Mouse (Mus musculus) heart, embryonic 10.5 days (tissue): ENCODE results near the gene Olfr1425. TPM values are rescaled to one million over a fixed set of nuclear protein-coding genes. Genes with fewer than 3 reads are reported as not detected.
"Not testable (repeated sequence)": the region's sequence is repeated elsewhere in the genome, so short reads cannot be mapped to it uniquely, and the experiment has no call there.

Experiments
- DNase-seq: peaks from one replicate; pipeline ENCODE4 v3.0.0-alpha.2; 2017; ENCODE audit warnings: low spot score
- H3K27ac ChIP-seq: fragments of 300-500 bp; sonication (generic); 2 replicates; pipeline ENCODE4 v1.5.1; 2016; ENCODE audit warnings: mild to moderate bottlenecking
- H3K27me3 ChIP-seq: fragments of 300-500 bp; sonication (generic); 2 replicates; pipeline ENCODE4 v1.6.1; 2016; ENCODE audit warnings: mild to moderate bottlenecking; ENCODE audit not compliant: poor library complexity, insufficient read depth, severe bottlenecking
- H3K36me3 ChIP-seq: fragments of 300-500 bp; sonication (generic); 2 replicates; pipeline ENCODE4 v1.6.1; 2016; ENCODE audit warnings: mild to moderate bottlenecking, moderate library complexity
- H3K4me1 ChIP-seq: fragments of 300-500 bp; sonication (generic); 2 replicates; pipeline ENCODE4 v1.6.1; 2016; ENCODE audit warnings: mild to moderate bottlenecking
- H3K4me3 ChIP-seq: fragments of 300-500 bp; sonication (generic); 2 replicates; pipeline ENCODE4 v1.5.1; 2016; ENCODE audit warnings: mild to moderate bottlenecking, moderate library complexity
- H3K9me3 ChIP-seq: fragments of 300-500 bp; sonication (generic); 2 replicates; pipeline ENCODE4 v1.6.1; 2016; ENCODE audit warnings: mild to moderate bottlenecking, moderate library complexity
- WGBS: fragments of 180-500 bp; shearing (Covaris S2); methylation state at CpG from one replicate; pipeline ENCODE4 v1.1.7; 2016; 5-methylcytosine and 5-hydroxymethylcytosine counted together
- polyA plus RNA-seq: library from polyadenylated mRNA; unstranded; fragments of >200 nt; fragmentation: Nextera tagmentation; extraction: Ambion mirVana; gene quantifications from 2 replicates; pipeline ENCODE4 v1.2.1, GENCODE M21; 2016

Olfr1425 gene
- not detected in 2 replicates for polyA plus RNA-seq

DNA sequence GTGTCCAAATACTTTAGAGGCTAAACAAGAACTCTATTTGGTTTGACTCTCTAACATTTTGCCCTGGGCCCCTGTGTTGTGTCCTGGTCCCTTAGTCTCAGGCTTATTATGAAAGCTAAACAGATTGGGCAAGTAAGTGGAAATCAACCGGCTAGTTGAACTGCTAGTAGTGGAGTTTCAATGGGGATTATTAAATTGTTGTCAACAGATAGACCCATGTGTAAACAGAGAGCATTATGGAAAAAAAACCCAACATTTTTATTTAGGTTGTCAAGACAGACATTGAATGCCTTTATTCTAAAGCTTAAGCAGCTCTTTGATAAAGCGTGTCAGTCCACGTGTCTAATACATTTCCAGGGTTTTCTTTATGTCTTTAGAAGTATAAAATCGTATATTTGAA, at the start of gene Olfr1425:
Gene Olfr1425, minus strand, starts transcription at position 101 of the 400 bp plus-strand sequence.
- not testable (repeated sequence) for H3K4me1 ChIP-seq, H3K36me3 ChIP-seq, DNase-seq, H3K4me3 ChIP-seq, H3K9me3 ChIP-seq, H3K27ac ChIP-seq, H3K27me3 ChIP-seq
- 79% methylated on average over 4 of the region's 4 CpGs for WGBS

DNA sequence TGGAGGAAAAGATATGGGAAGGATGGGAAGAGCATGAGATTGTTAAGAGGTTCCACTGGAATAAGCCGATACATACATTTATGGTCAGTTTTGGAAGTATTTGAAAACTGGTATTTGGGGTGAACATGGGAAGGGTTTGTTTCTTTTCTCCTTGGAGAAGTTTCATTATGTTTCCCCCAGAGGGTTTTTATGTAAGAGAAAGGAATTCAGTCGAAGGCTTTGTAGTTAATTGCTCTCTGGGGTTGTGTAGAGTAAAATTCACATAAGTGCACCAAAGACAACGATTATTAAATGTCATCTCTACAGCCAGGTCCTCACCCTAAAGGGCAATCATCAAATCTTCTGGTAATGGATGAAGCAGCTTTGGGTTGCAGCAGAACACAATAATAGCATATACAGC, 45.6 kb upstream of the Olfr1425 start, which contains the start of gene Olfr76:
Gene Olfr76, minus strand, starts transcription at position 101 of the 400 bp plus-strand sequence.
- no peak within 1 kb of the TSS for H3K27ac ChIP-seq
- DNase-seq: no peak
- H3K4me3 ChIP-seq: no peak within 1 kb of the TSS
- H3K27me3 ChIP-seq: no peaks in the 10 kb centered on the region
- no peaks in the 10 kb centered on the region for H3K36me3 ChIP-seq
- no peaks in the 10 kb centered on the region for H3K9me3 ChIP-seq
- no peaks in the 10 kb centered on the region for H3K4me1 ChIP-seq
- 69% methylated on average over 3 of the region's 3 CpGs for WGBS

DNA sequence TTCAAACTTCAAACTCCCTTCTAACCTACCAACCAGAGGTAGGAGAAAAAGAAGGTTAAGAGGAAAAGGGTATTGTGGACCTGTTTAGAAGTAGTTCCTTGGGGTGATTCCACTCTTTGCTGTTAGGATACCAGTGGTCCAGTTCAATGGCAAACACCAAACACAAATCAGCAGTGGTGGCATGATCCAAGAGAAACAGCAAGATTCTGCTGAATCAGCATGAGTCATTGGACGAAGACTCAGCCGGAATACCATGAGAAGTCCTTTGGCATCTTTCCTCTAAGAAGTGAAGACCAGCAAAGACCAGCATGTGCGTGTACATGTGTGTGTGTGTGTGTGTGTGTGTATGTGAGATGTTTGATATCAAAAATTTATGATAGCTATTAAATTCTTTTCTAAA, 38.9 kb upstream of the Olfr1425 start:
- no peaks in the 10 kb centered on the region for H3K36me3 ChIP-seq
- no peak overlapping the region for H3K4me3 ChIP-seq
- H3K27me3 ChIP-seq: no peaks in the 10 kb centered on the region
- no peaks in the 10 kb centered on the region for H3K4me1 ChIP-seq
- H3K9me3 ChIP-seq: no peaks in the 10 kb centered on the region
- DNase-seq: no peak
- WGBS: 87% methylated on average over 3 of the region's 3 CpGs
- no peak overlapping the region for H3K27ac ChIP-seq

DNA sequence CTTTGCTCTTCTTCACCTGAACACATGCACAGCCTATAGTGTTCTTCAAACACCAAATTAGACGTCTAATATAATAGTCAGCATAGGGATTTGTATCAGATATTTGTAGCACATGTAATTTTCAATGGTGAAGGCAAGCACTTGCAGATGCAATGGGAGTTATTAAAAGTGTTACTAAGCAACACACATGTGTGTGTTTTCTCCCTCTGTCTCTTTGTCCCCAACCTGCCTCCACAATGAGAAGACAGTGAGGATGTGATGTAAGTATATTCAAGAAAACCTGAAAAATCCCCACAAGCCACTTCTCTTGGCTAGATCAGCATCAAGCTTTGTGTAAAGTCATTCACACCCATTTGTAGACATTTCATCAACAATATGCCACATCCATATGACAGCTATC, 38.3 kb upstream of the Olfr1425 start, which contains the start of gene Olfr1428:
Gene Olfr1428, minus strand, starts transcription at position 101 of the 400 bp plus-strand sequence.
- no peak within 1 kb of the TSS for H3K4me3 ChIP-seq
- H3K4me1 ChIP-seq: no peaks in the 10 kb centered on the region
- no peaks in the 10 kb centered on the region for H3K27me3 ChIP-seq
- WGBS: 71% methylated on average over 1 of the region's 1 CpGs
- DNase-seq: no peak
- no peaks in the 10 kb centered on the region for H3K36me3 ChIP-seq
- H3K9me3 ChIP-seq: no peaks in the 10 kb centered on the region
- no peak within 1 kb of the TSS for H3K27ac ChIP-seq

DNA sequence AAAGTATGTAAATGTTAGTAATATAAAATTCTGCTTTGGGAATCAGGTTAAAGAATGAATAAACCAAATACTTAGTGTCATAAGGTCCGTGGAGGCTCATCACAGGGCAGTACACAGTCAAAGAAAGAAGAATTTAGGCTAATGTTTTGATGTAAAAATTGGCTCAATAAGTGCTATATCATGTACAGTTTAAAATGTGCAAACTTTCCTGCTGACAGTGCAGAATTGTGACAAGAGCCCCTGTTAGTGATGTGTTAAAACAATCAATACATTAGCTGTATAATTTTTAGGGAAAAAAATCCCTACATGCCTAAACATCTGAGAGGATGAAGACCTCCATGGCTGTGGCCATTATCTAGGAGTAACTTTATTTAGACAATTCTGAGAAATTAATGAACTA, 36.3 kb upstream of the Olfr1425 start:
- Histone ChIP-seq H3K4me3 (no peak overlapping the region), H3K36me3 (no peaks in the 10 kb centered on the region)

DNA sequence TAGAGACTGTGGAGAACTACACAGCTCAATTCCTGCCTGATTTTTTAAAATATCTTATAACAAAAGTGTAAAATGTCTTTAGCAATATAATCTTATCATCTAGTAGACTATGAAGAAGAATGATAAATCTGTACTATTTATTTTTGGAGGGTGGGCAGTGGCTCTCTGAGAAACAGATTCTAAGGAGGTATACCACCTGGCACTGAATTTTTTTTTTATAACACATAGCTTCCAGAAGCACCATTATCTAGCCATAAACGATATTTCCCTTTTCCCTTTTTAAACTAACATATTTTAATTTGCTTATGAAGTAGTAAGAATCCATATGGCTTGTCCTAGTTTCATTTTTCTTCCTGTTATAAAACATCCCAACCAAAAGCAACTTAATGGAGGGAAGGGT, 27.0 kb upstream of the Olfr1425 start:
- WGBS: 56% methylated on average over 1 of the region's 1 CpGs

More for the DNA sequence above, 36.3 kb upstream of the Olfr1425 start:
- no peak for DNase-seq
- Histone ChIP-seq H3K27me3 (no peaks in the 10 kb centered on the region), H3K9me3 (no peaks in the 10 kb centered on the region), H3K27ac (no peak overlapping the region), H3K4me1 (no peaks in the 10 kb centered on the region)
- 65% methylated on average over 1 of the region's 1 CpGs for WGBS

DNA sequence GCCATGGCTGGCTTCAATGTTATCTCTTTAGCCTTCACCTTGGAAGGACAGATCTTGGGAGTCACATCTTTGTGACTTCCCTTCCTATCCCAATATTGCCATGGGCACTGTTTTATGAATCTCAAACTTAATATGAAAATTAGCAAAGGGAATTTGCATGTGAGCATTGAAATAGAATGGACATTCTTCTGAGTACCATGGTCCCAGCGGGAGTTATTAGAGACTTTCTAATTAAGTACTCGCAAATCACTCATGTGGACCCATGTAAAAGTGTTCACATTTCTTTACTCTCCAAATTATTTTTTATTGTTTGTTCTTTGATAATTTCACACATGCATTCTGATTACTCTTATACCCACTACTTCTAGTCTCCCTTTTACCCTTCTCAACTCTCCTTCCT, 25.7 kb upstream of the Olfr1425 start, which contains the start of gene Olfr1427:
Gene Olfr1427, minus strand, starts transcription at position 101 of the 400 bp plus-strand sequence.
- DNase-seq: no peak
- Histone ChIP-seq H3K27me3 (no peaks in the 10 kb centered on the region), H3K27ac (no peak within 1 kb of the TSS), H3K4me3 (no peak within 1 kb of the TSS), H3K9me3 (no peaks in the 10 kb centered on the region), H3K36me3 (no peaks in the 10 kb centered on the region), H3K4me1 (no peaks in the 10 kb centered on the region)
- 87% methylated on average over 2 of the region's 2 CpGs for WGBS

More for the DNA sequence above, 27.0 kb upstream of the Olfr1425 start:
- H3K27ac ChIP-seq: no peak overlapping the region
- H3K36me3 ChIP-seq: no peaks in the 10 kb centered on the region
- DNase-seq: no peak
- no peaks in the 10 kb centered on the region for H3K9me3 ChIP-seq
- H3K4me3 ChIP-seq: no peak overlapping the region
- no peaks in the 10 kb centered on the region for H3K4me1 ChIP-seq
- H3K27me3 ChIP-seq: no peaks in the 10 kb centered on the region

DNA sequence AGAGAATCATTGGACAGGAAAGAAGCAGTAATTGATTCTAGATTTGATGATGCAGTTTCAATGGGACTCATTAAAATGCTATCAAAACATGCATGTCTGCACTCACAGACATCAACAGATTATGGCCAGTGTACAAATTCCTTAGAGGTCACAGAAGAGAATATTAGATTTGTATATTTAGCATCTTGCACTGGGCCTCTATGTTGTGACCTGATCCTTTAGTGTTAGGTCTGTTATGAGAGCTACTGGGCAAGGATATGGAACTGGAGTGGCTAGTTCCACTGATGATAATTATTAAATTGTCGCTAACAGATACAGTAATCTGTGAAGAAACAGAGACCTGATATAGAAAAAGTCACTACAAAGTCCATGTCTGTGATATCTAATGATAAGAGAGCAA, 14.4 kb upstream of the Olfr1425 start, which contains the start of gene Olfr1426:
Gene Olfr1426, minus strand, starts transcription at position 101 of the 400 bp plus-strand sequence.
- Histone ChIP-seq H3K27ac (no peak within 1 kb of the TSS), H3K36me3 (no peaks in the 10 kb centered on the region), H3K4me3 (no peak within 1 kb of the TSS), H3K27me3 (no peaks in the 10 kb centered on the region), H3K4me1 (no peaks in the 10 kb centered on the region), H3K9me3 (no peaks in the 10 kb centered on the region)
- DNase-seq: no peak
- 69% methylated on average over 1 of the region's 1 CpGs for WGBS

DNA sequence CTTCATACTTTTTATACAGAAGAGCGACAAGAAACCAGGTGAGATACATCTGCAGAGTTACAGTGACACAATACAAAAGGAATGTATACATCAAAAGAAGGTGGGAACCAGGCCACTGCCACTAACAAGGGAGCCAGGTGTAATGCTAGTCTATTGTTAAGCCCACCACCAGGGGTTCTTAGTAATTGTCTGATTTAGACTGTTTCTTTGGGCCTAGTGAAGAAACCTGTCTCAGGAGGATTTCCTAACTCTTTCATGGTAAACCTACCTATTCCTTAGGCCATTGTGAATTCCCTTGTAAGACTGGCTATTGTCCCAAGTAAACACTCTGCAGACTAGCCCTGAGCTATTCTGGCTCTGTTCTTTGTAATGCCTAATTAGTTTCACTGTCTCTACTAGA, 8.0 kb downstream of the Olfr1425 start:
- H3K4me1 ChIP-seq, DNase-seq, H3K9me3 ChIP-seq, H3K27ac ChIP-seq, H3K36me3 ChIP-seq, H3K27me3 ChIP-seq, H3K4me3 ChIP-seq: not testable (repeated sequence)
- 68% methylated on average over 1 of the region's 1 CpGs for WGBS

DNA sequence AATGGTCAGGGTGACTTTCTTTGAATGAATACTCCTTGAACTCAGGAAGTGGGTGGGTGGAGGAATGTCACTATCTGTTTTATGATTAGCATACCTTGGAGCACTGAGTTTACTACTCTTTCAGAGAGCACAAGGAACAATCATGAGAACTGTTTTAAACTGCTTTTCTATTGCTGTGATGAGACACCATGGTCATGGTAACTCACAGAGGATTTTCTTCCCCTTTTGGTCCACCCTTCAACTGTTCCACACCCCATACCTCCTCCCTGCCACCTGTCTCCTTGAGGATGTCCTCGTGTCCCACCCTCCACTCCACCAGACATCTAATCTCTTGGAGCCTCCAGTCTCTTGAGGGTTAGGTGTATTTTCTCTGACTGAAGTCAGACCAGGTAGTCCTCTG, 9.7 kb downstream of the Olfr1425 start:
- 68% methylated on average over 1 of the region's 1 CpGs for WGBS
- not testable (repeated sequence) for DNase-seq, H3K4me3 ChIP-seq, H3K36me3 ChIP-seq, H3K9me3 ChIP-seq, H3K27me3 ChIP-seq, H3K4me1 ChIP-seq, H3K27ac ChIP-seq

DNA sequence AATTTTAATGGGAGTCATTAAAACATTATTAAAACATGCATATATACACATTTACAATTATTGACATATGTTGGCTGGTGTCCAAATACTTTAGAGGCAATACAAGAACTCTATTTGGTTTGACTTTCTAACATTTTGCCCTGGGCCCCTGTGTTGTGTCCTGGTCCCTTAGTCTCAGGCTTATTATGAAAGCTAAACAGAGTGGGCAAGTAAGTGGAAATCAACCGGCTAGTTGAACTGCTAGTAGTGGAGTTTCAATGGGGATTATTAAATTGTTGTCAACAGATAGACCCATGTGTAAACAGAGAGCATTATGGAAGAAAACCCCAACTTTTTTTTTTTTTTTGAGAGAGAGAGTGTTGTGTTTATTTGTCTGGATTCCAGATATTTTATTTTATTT, 14.9 kb downstream of the Olfr1425 start, which contains the start of gene Olfr1424:
Gene Olfr1424, minus strand, starts transcription at position 101 of the 400 bp plus-strand sequence.
- 80% methylated on average over 1 of the region's 1 CpGs for WGBS

DNA sequence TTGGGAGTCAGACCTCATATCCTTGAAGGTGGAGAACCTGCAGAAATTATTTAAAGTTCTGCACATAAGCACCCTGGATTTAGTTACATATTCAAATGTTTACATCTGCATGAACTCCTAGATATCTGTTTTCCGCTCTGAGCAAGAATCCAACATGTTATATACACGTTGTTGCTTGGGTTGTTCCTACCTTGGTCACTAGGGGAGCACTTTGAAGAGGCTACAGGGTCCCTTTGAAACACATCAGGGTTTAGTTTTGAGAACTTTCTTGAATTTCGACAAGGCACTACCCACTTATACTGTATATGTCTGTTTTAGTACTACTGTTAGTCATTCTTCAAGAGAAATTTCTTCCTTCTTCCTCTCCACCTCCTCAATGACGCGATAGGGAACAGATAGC, 34.4 kb downstream of the Olfr1425 start:
- Histone ChIP-seq H3K4me1 (no peaks in the 10 kb centered on the region), H3K27ac (no peak overlapping the region), H3K36me3 (no peaks in the 10 kb centered on the region), H3K27me3 (no peaks in the 10 kb centered on the region), H3K4me3 (no peak overlapping the region), H3K9me3 (no peaks in the 10 kb centered on the region)
- no peak for DNase-seq
- WGBS: 79% methylated on average over 5 of the region's 5 CpGs

More for the DNA sequence above, 14.9 kb downstream of the Olfr1425 start, which contains the start of gene Olfr1424:
- H3K27ac ChIP-seq, H3K9me3 ChIP-seq, DNase-seq, H3K4me1 ChIP-seq, H3K27me3 ChIP-seq, H3K36me3 ChIP-seq, H3K4me3 ChIP-seq: not testable (repeated sequence)

DNA sequence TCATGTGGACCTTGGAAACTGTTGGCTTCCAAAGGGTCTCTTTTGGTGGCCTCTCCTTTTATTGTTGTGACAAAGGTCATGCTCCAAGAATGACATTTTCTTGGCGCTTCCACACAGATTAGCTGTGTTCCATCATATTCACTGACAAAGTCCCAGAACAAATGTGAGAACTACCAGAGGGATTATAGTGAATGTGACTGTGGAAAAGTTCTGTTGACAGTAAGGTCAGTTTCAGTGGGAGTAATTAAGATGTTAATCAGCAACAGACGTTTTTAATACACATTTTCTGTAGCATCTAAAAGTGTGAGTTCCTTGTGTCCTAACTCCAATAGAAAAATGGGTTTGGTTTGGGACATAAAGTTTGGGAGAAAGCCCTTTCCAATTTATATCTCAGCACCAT, 36.3 kb downstream of the Olfr1425 start, which contains the start of gene Olfr1423:
Gene Olfr1423, minus strand, starts transcription at position 101 of the 400 bp plus-strand sequence.
- 59% methylated on average over 2 of the region's 2 CpGs for WGBS
- Histone ChIP-seq H3K36me3 (no peaks in the 10 kb centered on the region), H3K27ac (no peak within 1 kb of the TSS)

DNA sequence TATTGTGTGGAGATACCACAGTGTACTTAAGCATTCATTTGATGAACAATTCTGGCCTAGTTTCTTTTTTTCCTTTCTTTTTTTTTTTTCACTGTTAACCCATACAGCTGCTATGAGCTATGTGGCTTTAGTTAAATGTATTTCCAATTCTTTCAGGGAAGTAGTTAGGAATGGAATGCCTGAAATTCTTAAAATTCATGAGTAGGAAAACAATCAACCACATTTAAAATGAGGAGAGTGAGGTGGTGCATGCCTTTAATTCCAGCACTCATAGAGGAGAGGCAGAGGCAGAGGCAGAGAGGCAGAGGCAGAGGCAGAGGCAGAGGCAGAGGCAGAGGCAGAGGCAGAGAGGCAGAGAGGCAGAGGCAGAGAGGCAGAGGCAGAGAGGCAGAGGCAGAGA, 39.8 kb downstream of the Olfr1425 start:
- H3K9me3 ChIP-seq: no peaks in the 10 kb centered on the region
- no peak overlapping the region for H3K4me3 ChIP-seq
- no peaks in the 10 kb centered on the region for H3K27me3 ChIP-seq
- DNase-seq: no peak
- H3K36me3 ChIP-seq: no peaks in the 10 kb centered on the region
- H3K27ac ChIP-seq: no peak overlapping the region
- H3K4me1 ChIP-seq: no peaks in the 10 kb centered on the region

More for the DNA sequence above, 36.3 kb downstream of the Olfr1425 start, which contains the start of gene Olfr1423:
- Histone ChIP-seq H3K4me1 (no peaks in the 10 kb centered on the region), H3K9me3 (no peaks in the 10 kb centered on the region), H3K27me3 (no peaks in the 10 kb centered on the region), H3K4me3 (no peak within 1 kb of the TSS)
- DNase-seq: no peak
